Mouse (Mus musculus): ENCODE measurements around the gene Pcp4. TPM values are rescaled to one million over a fixed set of nuclear protein-coding genes. Genes with fewer than 3 reads are reported as not detected.

Pcp4 gene
- polyA plus RNA-seq, 1 experiment from 2014 or later, result 4.6 TPM

GRCm38 (mm10) chr16:96536426-96536825 lies 69.0 kb downstream of the Pcp4 start:
- no peak for DNase-seq
- H3K4me2 ChIP-seq, result no peak overlapping the region
- no peaks in the 10 kb centered on the region for H3K36me3 ChIP-seq (ENCODE audit: insufficient read depth)
- H3K9me3 ChIP-seq (ENCODE audit: low read depth, low read length), result no peaks in the 10 kb centered on the region
- no peaks in the 10 kb centered on the region for H3K27me3 ChIP-seq (ENCODE audit: insufficient read depth, low read length)
- no peak for ATAC-seq (ENCODE audit: insufficient read depth)
- no peak overlapping the region for H3K9ac ChIP-seq
- H3K4me1 ChIP-seq (ENCODE audit: insufficient read depth), result no peaks in the 10 kb centered on the region; the same call in 1 of the 2 replicates
- no peak for TF ChIP-seq CTCF (IDR thresholded peaks at IDR 0.05; ENCODE audit: low read depth)
- no peak overlapping the region for H3K4me3 ChIP-seq (ENCODE audit: low read depth, low read length)
- H3K27ac ChIP-seq (ENCODE audit: low read depth), result no peak overlapping the region

GRCm38 (mm10) chr16:96539091-96539490 lies 71.7 kb downstream of the Pcp4 start:
- 36% methylated on average over 4 of the region's 4 CpGs for WGBS
- ATAC-seq (ENCODE audit: insufficient read depth), result no peak

GRCm38 (mm10) chr16:96541056-96541455 lies 73.7 kb downstream of the Pcp4 start:
- Histone ChIP-seq H3K27ac (ENCODE audit: low read depth) (no peak overlapping the region), H3K4me3 (ENCODE audit: low read depth, low read length) (no peak overlapping the region), H3K9me3 (ENCODE audit: low read depth, low read length) (no peaks in the 10 kb centered on the region), H3K4me2 (no peak overlapping the region), H3K27me3 (ENCODE audit: insufficient read depth, low read length) (no peaks in the 10 kb centered on the region), H3K36me3 (ENCODE audit: insufficient read depth) (no peaks in the 10 kb centered on the region), H3K9ac (no peak overlapping the region), H3K4me1 (ENCODE audit: insufficient read depth) (no peaks in the 10 kb centered on the region; the same call in 1 of the 2 replicates)
- no peak for TF ChIP-seq CTCF (IDR thresholded peaks at IDR 0.05; ENCODE audit: low read depth)
- no peak for DNase-seq
- no peak for ATAC-seq (ENCODE audit: insufficient read depth)
- 82% methylated on average over 2 of the region's 2 CpGs for WGBS

More at GRCm38 (mm10) chr16:96539091-96539490, 71.7 kb downstream of the Pcp4 start:
- H3K36me3 ChIP-seq (ENCODE audit: insufficient read depth), result no peaks in the 10 kb centered on the region
- H3K9ac ChIP-seq, result no peak overlapping the region
- H3K27me3 ChIP-seq (ENCODE audit: insufficient read depth, low read length), result no peaks in the 10 kb centered on the region
- no peaks in the 10 kb centered on the region for H3K9me3 ChIP-seq (ENCODE audit: low read depth, low read length)
- no peak overlapping the region for H3K27ac ChIP-seq (ENCODE audit: low read depth)
- no peaks in the 10 kb centered on the region; the same call in 1 of the 2 replicates for H3K4me1 ChIP-seq (ENCODE audit: insufficient read depth)
- H3K4me2 ChIP-seq, result no peak overlapping the region
- DNase-seq, result peak; percentile 10
- TF ChIP-seq CTCF (IDR thresholded peaks at IDR 0.05; ENCODE audit: low read depth), result no peak
- H3K4me3 ChIP-seq (ENCODE audit: low read depth, low read length), result no peak overlapping the region

- no peak for DNase-seq
- no peak overlapping the region for H3K27ac ChIP-seq (ENCODE audit: low read depth)
- no peak overlapping the region for H3K4me2 ChIP-seq
- no peak overlapping the region for H3K4me3 ChIP-seq (ENCODE audit: low read depth, low read length)
- WGBS, result 38% methylated on average over 2 of the region's 2 CpGs
- ATAC-seq (ENCODE audit: insufficient read depth), result no peak
- no peaks in the 10 kb centered on the region for H3K27me3 ChIP-seq (ENCODE audit: insufficient read depth, low read length)
- no peaks in the 10 kb centered on the region for H3K4me1 ChIP-seq (ENCODE audit: insufficient read depth)
- H3K9ac ChIP-seq, result no peak overlapping the region
- no peaks in the 10 kb centered on the region for H3K9me3 ChIP-seq (ENCODE audit: low read depth, low read length)
- TF ChIP-seq CTCF (IDR thresholded peaks at IDR 0.05; ENCODE audit: low read depth), result no peak
- H3K36me3 ChIP-seq (ENCODE audit: insufficient read depth), result no peaks in the 10 kb centered on the region
Measured at GRCm38 (mm10) chr16:96552680-96553079, 85.3 kb downstream of the Pcp4 start.

GRCm38 (mm10) chr16:96555412-96555811 lies 88.0 kb downstream of the Pcp4 start:
- Histone ChIP-seq H3K27ac (ENCODE audit: low read depth) (no peak overlapping the region), H3K4me2 (no peak overlapping the region), H3K9ac (no peak overlapping the region), H3K9me3 (ENCODE audit: low read depth, low read length) (no peaks in the 10 kb centered on the region), H3K4me3 (ENCODE audit: low read depth, low read length) (no peak overlapping the region), H3K4me1 (ENCODE audit: insufficient read depth) (no peaks in the 10 kb centered on the region), H3K27me3 (ENCODE audit: insufficient read depth, low read length) (no peaks in the 10 kb centered on the region), H3K36me3 (ENCODE audit: insufficient read depth) (no peaks in the 10 kb centered on the region)
- TF ChIP-seq CTCF (IDR thresholded peaks at IDR 0.05; ENCODE audit: low read depth), result no peak
- ATAC-seq (ENCODE audit: insufficient read depth), result no peak
- no peak for DNase-seq
- 70% methylated on average over 4 of the region's 4 CpGs for WGBS

GRCm38 (mm10) chr16:96556621-96557020 lies 89.2 kb downstream of the Pcp4 start:
- WGBS, result 39% methylated on average over 3 of the region's 3 CpGs
- no peaks in the 10 kb centered on the region for H3K9me3 ChIP-seq (ENCODE audit: low read depth, low read length)
- DNase-seq, result no peak

GRCm38 (mm10) chr16:96558341-96558740 lies 90.9 kb downstream of the Pcp4 start:
- H3K27me3 ChIP-seq (ENCODE audit: insufficient read depth, low read length), result no peaks in the 10 kb centered on the region

More at GRCm38 (mm10) chr16:96556621-96557020, 89.2 kb downstream of the Pcp4 start:
- no peak for ATAC-seq (ENCODE audit: insufficient read depth)
- Histone ChIP-seq H3K36me3 (ENCODE audit: insufficient read depth) (no peaks in the 10 kb centered on the region), H3K27me3 (ENCODE audit: insufficient read depth, low read length) (no peaks in the 10 kb centered on the region), H3K9ac (no peak overlapping the region), H3K4me2 (no peak overlapping the region), H3K4me3 (ENCODE audit: low read depth, low read length) (no peak overlapping the region), H3K4me1 (ENCODE audit: insufficient read depth) (no peaks in the 10 kb centered on the region), H3K27ac (ENCODE audit: low read depth) (no peak overlapping the region)
- TF ChIP-seq CTCF (IDR thresholded peaks at IDR 0.05; ENCODE audit: low read depth), result no peak

GRCm38 (mm10) chr16:96559796-96560195 lies 92.4 kb downstream of the Pcp4 start:
- no peaks in the 10 kb centered on the region for H3K36me3 ChIP-seq (ENCODE audit: insufficient read depth)
- no peak for TF ChIP-seq CTCF (IDR thresholded peaks at IDR 0.05; ENCODE audit: low read depth)
- no peak for ATAC-seq (ENCODE audit: insufficient read depth)
- DNase-seq, result no peak
- no peaks in the 10 kb centered on the region for H3K4me1 ChIP-seq (ENCODE audit: insufficient read depth)
- no peak overlapping the region for H3K9ac ChIP-seq
- H3K4me2 ChIP-seq, result no peak overlapping the region
- H3K27ac ChIP-seq (ENCODE audit: low read depth), result no peak overlapping the region
- no peaks in the 10 kb centered on the region for H3K9me3 ChIP-seq (ENCODE audit: low read depth, low read length)
- H3K27me3 ChIP-seq (ENCODE audit: insufficient read depth, low read length), result no peaks in the 10 kb centered on the region
- no peak overlapping the region for H3K4me3 ChIP-seq (ENCODE audit: low read depth, low read length)

More at GRCm38 (mm10) chr16:96558341-96558740, 90.9 kb downstream of the Pcp4 start:
- Histone ChIP-seq H3K36me3 (ENCODE audit: insufficient read depth) (no peaks in the 10 kb centered on the region), H3K4me1 (ENCODE audit: insufficient read depth) (no peaks in the 10 kb centered on the region), H3K4me2 (no peak overlapping the region), H3K9me3 (ENCODE audit: low read depth, low read length) (no peaks in the 10 kb centered on the region), H3K9ac (no peak overlapping the region), H3K27ac (ENCODE audit: low read depth) (no peak overlapping the region), H3K4me3 (ENCODE audit: low read depth, low read length) (no peak overlapping the region)
- DNase-seq (no peak), ATAC-seq (ENCODE audit: insufficient read depth) (no peak)
- TF ChIP-seq CTCF (IDR thresholded peaks at IDR 0.05; ENCODE audit: low read depth), result no peak
- 91% methylated on average over 1 of the region's 1 CpGs for WGBS

All from lung, embryonic 14.5 days (tissue).